17 mouse cellular contexts compared by ENCODE assay signal in genomic region chr8:80793791-80794515, GRCm38 (mm10). TPM values are rescaled to one million over a fixed set of nuclear protein-coding genes. Genes with fewer than 3 reads are reported as not detected.
DNase-seq lines count a peak whose midpoint lies in the region; TF ChIP-seq lines count a peak whose summit lies in the region.
"Had no signal": no experiment of that assay in that cellular context is flagged by ENCODE, and none has a peak within 500 bp of the region (broad histone marks: within the 10 kb centered on the region; RNA-seq: fewer than 3 reads in every experiment).

No protein-coding gene starts in this region.

- no peak for TF ChIP-seq POLR2A in bone marrow, adult 2 months (IDR thresholded peaks at IDR 0.05; ENCODE audit: borderline replicate concordance, control insufficient read depth, low read depth, low read length)

- 21% methylated on average over 11 of the region's 11 CpGs for WGBS in bone marrow, adult 2 months

- DNase-seq in kidney, adult 9 months = peak; percentile 60
- no peak for DNase-seq in kidney, adult 18-20 months
- peak; percentile 38 for DNase-seq in adipocyte (ENCODE audit: low spot score)
- peak; percentile 40 to 63 for DNase-seq in kidney, postnatal 36 days
- DNase-seq in right cerebral cortex, postnatal 25 days = no peak
- no peak for DNase-seq in adrenal gland, postnatal 25 days
- DNase-seq: cerebellum, postnatal 36 days; heart, adult 11 months; liver; thymus, postnatal 14 days had no signal

- no peak overlapping the region for H3K4me3 ChIP-seq in bone marrow, adult 2 months (replicated peaks; ENCODE audit: control insufficient read depth, low read depth, low read length)
- H3K4me3 ChIP-seq: embryonic facial prominence, embryonic 12.5 days; forebrain, embryonic 15.5 days; lung, embryonic 15.5 days; neural tube, embryonic 12.5 days had no signal

- H3K27ac ChIP-seq in bone marrow, adult 2 months (ENCODE audit: control insufficient read depth, insufficient read depth, low read depth, low read length, poor library complexity) = 0 out of 2 replicates have a peak overlapping the region, but pooled peaks have one; percentile 36
- H3K27ac ChIP-seq: embryonic facial prominence, embryonic 12.5 days; forebrain, embryonic 15.5 days; hindbrain, postnatal 0 days; lung, embryonic 15.5 days; neural tube, embryonic 12.5 days; stomach, postnatal 0 days had no signal

- TF ChIP-seq CTCF in bone marrow, adult 2 months (IDR thresholded peaks at IDR 0.05; ENCODE audit: control insufficient read depth, insufficient read depth, low read length) = no peak

- H3K4me1 ChIP-seq in bone marrow, adult 2 months (ENCODE audit: control insufficient read depth, insufficient read depth, low read length) = peaks cover 2% of the 10 kb centered on the region; the same call in 1 of the 2 replicates
- H3K4me1 ChIP-seq: embryonic facial prominence, embryonic 12.5 days had no signal

RNA-seq across cellular contexts. Expression of gene Smarca5, which starts 54.7 kb away (rescaled TPM):
- polyA plus RNA-seq in bone marrow, adult 2 months (2011; ENCODE audit: insufficient read depth, insufficient read length, low replicate concordance, missing spikeins) = 29.1 and 31.8 TPM in 2 replicates
- total RNA-seq in adrenal gland, postnatal 25 days (2021) = 61.4 and 77.5 TPM in 2 replicates

Comparison
In these comparisons a context has a peak if more than half of its experiments do, and no peak if none do; other contexts are left out.
1. DNase-seq: peak in kidney, adult 9 months (single experiment), adipocyte (single experiment) and kidney, postnatal 36 days (2 of 2); none in kidney, adult 18-20 months (single experiment), right cerebral cortex, postnatal 25 days (single experiment) and adrenal gland, postnatal 25 days (single experiment).